Mouse (Mus musculus): ENCODE measurements around the gene Cacna1s. TPM values are rescaled to one million over a fixed set of nuclear protein-coding genes. Genes with fewer than 3 reads are reported as not detected.

The Cacna1s gene
- polyA plus RNA-seq, 1 experiment from 2014 or later = 4.2 TPM

DNA sequence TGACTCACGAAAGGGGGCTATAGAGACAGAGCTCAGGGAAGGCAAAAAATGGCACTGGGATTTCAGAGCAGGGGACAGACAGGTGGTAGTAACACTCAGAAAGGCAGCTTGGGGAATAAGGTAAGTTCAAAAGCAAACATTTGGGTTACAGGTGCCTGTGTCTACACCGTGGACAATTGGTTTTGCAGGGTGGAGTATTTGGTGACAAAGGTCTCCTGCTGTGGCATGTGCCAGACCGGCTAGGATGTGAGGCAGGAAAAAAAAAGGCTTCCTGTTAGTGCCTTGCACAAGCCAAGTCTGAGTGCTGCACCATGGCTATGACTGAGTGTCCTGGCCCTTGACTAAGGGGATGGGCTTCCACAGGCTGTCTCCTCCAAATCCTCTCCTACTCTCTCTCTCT, 6.0 kb downstream of the Cacna1s start:
- Histone ChIP-seq H3K27ac (no peak overlapping the region), H3K9ac (no peak overlapping the region), H3K9me3 (no peaks in the 10 kb centered on the region), H3K4me2 (replicated peaks) (no peak overlapping the region), H3K36me3 (no peaks in the 10 kb centered on the region), H3K4me1 (no peaks in the 10 kb centered on the region), H3K27me3 (peaks cover 4% of the 10 kb centered on the region; the same call in 1 of the 2 replicates), H3K4me3 (no peak overlapping the region)
- ATAC-seq (ENCODE audit: low FRiP score, low read depth) = no peak
- 51% methylated on average over 3 of the region's 3 CpGs for WGBS

DNA sequence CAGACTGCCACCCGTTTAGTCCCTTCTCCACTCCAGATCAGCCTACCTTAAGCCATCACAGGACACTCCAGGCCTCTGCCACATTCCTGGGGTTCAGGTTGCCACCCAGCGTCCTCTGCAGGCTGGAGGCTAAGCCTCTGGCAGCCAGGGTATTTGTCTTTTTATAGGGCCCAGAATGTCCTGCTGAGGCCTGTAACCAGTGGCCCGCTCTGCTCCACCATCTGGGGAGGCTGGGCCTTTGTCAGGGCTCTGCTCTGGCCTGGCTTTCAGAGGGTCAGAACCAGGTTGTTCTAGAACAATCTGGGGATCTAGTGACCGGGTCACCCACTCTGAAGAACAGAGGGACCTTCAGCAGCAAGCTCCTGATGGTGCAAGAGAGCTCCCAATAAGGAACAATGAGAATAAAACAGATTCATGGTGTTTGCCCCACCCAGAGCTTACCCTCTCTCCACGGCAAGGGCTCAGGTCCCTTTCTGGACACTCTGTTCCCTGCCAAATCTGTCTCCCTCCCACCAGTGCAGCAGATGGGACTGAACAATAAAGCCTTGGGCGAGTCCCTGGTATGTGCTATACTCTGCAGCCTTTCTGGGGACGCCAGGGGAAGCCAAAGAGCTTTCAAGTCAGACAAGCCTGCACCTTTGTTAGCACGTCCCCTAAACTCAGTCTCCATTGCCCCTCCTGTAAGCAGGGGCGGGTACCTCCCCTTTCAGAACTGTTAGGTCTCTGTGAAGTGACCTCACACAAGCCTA, 8.7 kb downstream of the Cacna1s start:
- WGBS = 54% methylated on average over 9 of the region's 9 CpGs
- Histone ChIP-seq H3K4me1 (no peaks in the 10 kb centered on the region), H3K27me3 (no peaks in the 10 kb centered on the region), H3K27ac (no peak overlapping the region), H3K36me3 (no peaks in the 10 kb centered on the region), H3K4me2 (replicated peaks) (no peak overlapping the region), H3K9ac (no peak overlapping the region), H3K4me3 (no peak overlapping the region), H3K9me3 (no peaks in the 10 kb centered on the region)
- 0 out of 2 replicates have a peak, but pooled peaks have one; percentile 12 for ATAC-seq (ENCODE audit: low FRiP score, low read depth)

DNA sequence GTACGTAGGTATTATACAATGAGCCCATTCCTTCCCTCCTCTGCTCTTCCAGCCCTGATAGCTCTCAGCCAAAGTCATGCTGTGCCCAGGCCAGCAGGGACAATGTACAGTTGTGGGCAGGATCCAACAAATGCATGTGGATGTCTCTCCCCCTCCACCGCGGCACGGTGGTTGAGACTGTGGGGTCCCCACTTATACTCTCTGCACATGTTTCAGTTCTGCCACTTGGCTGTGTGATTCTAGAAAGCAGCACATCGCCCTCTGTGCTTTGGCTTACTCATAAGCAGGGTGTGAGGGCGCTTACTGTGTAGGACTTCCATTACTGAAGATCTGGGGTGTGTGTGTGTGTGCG, 9.2 kb downstream of the Cacna1s start:
- H3K4me3 ChIP-seq = no peak overlapping the region
- ATAC-seq (ENCODE audit: low FRiP score, low read depth) = 0 out of 2 replicates have a peak, but pooled peaks have one; percentile 7
- no peaks in the 10 kb centered on the region for H3K36me3 ChIP-seq
- H3K27ac ChIP-seq = no peak overlapping the region
- H3K9me3 ChIP-seq = no peaks in the 10 kb centered on the region
- H3K27me3 ChIP-seq = no peaks in the 10 kb centered on the region
- no peaks in the 10 kb centered on the region for H3K4me1 ChIP-seq
- H3K4me2 ChIP-seq (replicated peaks) = no peak overlapping the region
- H3K9ac ChIP-seq = no peak overlapping the region
- 92% methylated on average over 7 of the region's 7 CpGs for WGBS

DNA sequence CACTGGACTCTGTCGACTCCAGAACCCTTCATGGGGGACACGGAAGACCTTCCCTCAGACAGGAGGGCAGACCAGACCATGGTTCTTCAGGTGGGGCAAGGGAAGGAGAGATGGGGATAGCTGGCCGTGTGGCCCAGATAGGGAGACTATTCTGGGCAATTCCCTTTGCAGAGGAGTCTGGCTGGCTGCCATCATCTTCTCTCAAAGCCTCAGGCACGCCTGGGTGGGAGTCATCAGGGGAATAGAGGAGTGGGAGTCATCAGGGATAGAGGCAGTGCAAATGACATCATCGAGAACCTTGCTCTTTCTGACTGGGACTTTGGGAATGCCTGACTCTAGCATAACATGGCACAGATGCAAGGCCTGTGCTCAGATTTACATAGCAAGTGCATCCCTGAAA, 11.4 kb downstream of the Cacna1s start:
- no peak for ATAC-seq (ENCODE audit: low FRiP score, low read depth)
- H3K9ac ChIP-seq = no peak overlapping the region
- no peaks in the 10 kb centered on the region for H3K27me3 ChIP-seq
- no peak overlapping the region for H3K4me3 ChIP-seq
- 73% methylated on average over 5 of the region's 5 CpGs for WGBS
- H3K4me1 ChIP-seq = no peaks in the 10 kb centered on the region
- H3K36me3 ChIP-seq = no peaks in the 10 kb centered on the region
- no peaks in the 10 kb centered on the region for H3K9me3 ChIP-seq
- no peak overlapping the region for H3K4me2 ChIP-seq (replicated peaks)
- no peak overlapping the region for H3K27ac ChIP-seq

DNA sequence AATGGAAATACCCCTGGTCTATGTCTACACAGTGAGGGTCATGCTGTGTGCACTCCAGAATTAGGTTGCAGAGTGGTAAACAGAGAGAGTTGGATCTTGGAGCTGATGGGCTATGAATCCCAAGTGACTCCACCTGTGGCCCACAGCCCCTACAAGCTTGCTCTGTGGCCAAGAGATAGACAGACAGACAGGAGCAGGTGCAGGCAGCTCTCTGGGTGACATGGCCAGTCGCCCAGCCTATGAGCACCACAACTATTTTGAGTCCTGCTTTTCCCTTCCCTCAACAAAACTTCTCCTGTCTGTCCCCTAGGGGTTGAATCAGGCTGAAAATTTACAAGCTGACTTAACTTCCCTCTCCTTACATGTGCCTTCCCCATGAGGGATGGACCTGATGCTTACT, 14.1 kb downstream of the Cacna1s start:
- H3K4me2 ChIP-seq (replicated peaks) = no peak overlapping the region
- H3K27me3 ChIP-seq = no peaks in the 10 kb centered on the region
- no peak overlapping the region for H3K27ac ChIP-seq
- H3K9me3 ChIP-seq = no peaks in the 10 kb centered on the region
- no peak overlapping the region for H3K9ac ChIP-seq
- no peaks in the 10 kb centered on the region for H3K4me1 ChIP-seq
- H3K36me3 ChIP-seq = no peaks in the 10 kb centered on the region
- WGBS = 45% methylated on average over 1 of the region's 1 CpGs
- no peak overlapping the region for H3K4me3 ChIP-seq
- no peak; the same call in 1 of the 2 replicates for ATAC-seq (ENCODE audit: low FRiP score, low read depth)

DNA sequence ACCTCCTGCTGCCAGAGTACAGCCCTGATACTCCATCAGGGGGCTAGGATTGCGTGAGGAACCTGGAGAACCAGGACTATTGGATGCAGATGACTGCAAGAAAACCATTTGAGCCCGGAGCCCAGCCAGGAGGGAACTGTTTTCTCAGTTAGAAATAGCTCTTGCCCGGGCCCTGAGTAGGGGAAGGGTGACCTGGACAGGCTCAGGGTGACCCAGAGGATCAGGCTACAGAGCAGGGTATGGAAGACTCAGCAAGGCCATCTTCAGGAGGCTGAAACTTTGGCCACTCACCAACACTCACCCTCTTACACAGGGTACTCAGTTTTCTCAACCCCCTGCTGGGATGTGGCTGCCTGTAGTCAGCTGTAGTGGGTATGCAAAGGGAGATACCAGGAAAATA, 15.0 kb downstream of the Cacna1s start:
- 59% methylated on average over 3 of the region's 3 CpGs for WGBS
- Histone ChIP-seq H3K4me1 (no peaks in the 10 kb centered on the region), H3K9ac (no peak overlapping the region), H3K27ac (no peak overlapping the region), H3K4me2 (replicated peaks) (no peak overlapping the region), H3K9me3 (no peaks in the 10 kb centered on the region), H3K36me3 (no peaks in the 10 kb centered on the region), H3K4me3 (no peak overlapping the region), H3K27me3 (no peaks in the 10 kb centered on the region)
- ATAC-seq (ENCODE audit: low FRiP score, low read depth) = no peak

DNA sequence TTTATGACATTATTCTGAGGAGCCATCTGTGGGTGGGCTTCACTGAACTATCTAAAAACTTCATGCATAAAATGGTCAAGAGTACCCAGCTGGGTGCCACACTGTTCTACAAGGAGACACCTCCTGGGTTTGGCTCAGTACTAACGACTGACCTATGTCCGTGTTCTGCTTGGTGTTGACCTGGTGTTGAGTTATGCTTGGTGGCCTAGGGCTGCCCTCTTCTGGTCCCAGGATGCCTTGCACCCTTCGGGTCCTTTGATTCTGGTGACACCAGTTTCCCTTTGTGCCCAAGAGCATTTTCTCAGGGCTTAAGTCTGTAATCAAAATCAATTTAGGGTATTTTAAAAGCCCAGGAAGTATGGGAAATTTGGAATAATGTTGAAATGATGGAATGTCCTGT, 23.5 kb downstream of the Cacna1s start:
- ATAC-seq (ENCODE audit: low FRiP score, low read depth) = no peak

DNA sequence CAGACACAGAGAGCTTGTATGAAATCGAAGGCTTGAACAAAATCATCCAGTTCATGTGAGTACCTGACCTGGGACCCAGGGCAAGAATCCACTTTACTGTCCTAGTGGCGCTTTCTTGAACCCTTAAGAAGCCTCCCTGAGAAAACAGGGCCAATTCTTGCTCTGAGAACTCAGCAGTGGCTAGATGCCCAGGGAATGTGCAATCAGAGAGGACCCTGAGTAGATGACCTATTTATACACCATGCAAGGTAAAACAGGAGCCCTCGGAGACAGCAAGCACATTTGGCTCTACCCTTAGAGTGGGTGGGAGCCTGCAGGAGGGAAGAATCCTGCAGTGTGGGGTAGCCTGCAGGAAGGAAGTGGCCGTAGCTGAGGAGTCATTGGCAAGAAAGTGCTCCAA, 25.1 kb downstream of the Cacna1s start:
- no peak overlapping the region for H3K27ac ChIP-seq
- H3K9ac ChIP-seq = no peak overlapping the region
- WGBS = 61% methylated on average over 4 of the region's 4 CpGs
- H3K9me3 ChIP-seq = peaks cover 5% of the 10 kb centered on the region; the same call in 1 of the 2 replicates
- no peaks in the 10 kb centered on the region for H3K4me1 ChIP-seq
- no peak overlapping the region for H3K4me3 ChIP-seq
- H3K4me2 ChIP-seq (replicated peaks) = no peak overlapping the region
- no peaks in the 10 kb centered on the region for H3K36me3 ChIP-seq
- ATAC-seq (ENCODE audit: low FRiP score, low read depth) = no peak
- H3K27me3 ChIP-seq = no peaks in the 10 kb centered on the region

More for the DNA sequence above, 23.5 kb downstream of the Cacna1s start:
- Histone ChIP-seq H3K9ac (no peak overlapping the region), H3K4me1 (no peaks in the 10 kb centered on the region), H3K4me3 (no peak overlapping the region), H3K27me3 (no peaks in the 10 kb centered on the region), H3K9me3 (no peaks in the 10 kb centered on the region), H3K36me3 (no peaks in the 10 kb centered on the region), H3K4me2 (replicated peaks) (no peak overlapping the region), H3K27ac (no peak overlapping the region)
- 6% methylated on average over 3 of the region's 3 CpGs for WGBS

DNA sequence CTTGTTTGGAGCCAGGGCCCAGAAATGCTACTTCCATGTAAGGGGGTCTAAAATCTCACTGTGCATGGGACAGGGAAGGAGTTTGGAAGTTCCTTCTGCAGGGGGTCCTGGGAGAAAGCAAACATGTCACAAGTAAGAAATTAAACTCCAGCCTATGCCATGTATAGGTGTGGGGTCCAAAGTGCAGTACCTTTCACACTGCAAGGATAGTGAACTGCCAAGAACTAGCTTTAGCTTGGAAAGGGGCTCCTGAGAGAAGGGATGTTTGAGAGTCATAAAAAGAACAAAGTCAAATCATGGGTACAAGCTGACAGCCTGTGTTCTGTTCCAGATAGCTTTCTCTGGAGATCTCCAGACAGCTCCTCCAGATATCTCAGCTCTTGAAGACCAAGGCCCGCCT, 28.6 kb downstream of the Cacna1s start:
- WGBS = 87% methylated on average over 1 of the region's 1 CpGs
- Histone ChIP-seq H3K4me2 (replicated peaks) (no peak overlapping the region), H3K9ac (no peak overlapping the region), H3K4me3 (no peak overlapping the region), H3K4me1 (no peaks in the 10 kb centered on the region), H3K36me3 (no peaks in the 10 kb centered on the region), H3K27me3 (no peaks in the 10 kb centered on the region), H3K9me3 (peaks cover 5% of the 10 kb centered on the region; the same call in 1 of the 2 replicates), H3K27ac (no peak overlapping the region)
- ATAC-seq (ENCODE audit: low FRiP score, low read depth) = no peak

DNA sequence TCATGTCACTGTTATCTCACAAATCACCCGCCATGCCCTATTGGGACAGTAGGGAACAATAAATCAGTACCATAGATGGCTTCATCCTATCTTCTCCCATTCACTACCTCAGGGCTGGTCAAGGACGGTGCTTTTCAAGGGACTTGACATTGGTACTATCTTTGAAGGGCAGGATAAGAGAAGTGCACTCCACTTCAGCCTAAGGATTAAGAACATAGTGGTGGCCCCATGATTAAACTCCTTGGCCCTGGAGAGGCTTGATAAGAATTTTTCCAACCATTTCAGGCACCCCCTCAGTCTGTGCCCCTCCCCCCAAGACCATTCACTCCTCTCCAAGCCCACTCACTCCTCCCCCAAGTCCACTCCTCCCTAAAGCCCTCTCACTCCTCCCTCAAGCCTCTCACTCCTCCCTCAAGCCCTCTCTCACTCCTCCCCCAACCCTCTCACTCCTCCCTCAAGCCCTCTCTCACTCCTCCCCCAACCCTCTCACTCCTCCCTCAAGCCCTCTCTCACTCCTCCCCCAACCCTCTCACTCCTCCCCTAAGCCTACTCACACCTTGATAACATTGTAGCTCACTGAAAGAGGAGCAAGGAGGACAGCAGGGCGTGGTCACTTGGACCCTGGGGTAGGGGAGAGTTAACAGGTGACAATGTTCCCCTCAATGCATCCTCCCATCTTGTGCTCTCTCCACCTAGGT, 33.6 kb downstream of the Cacna1s start:
- 80% methylated on average over 3 of the region's 3 CpGs for WGBS
- no peak overlapping the region for H3K4me2 ChIP-seq (replicated peaks)
- H3K9ac ChIP-seq = no peak overlapping the region
- no peaks in the 10 kb centered on the region; the same call in 1 of the 2 replicates for H3K27me3 ChIP-seq
- H3K9me3 ChIP-seq = peaks cover 5% of the 10 kb centered on the region; the same call in 1 of the 2 replicates
- ATAC-seq (ENCODE audit: low FRiP score, low read depth) = no peak
- no peaks in the 10 kb centered on the region for H3K4me1 ChIP-seq
- H3K36me3 ChIP-seq = no peaks in the 10 kb centered on the region
- no peak overlapping the region for H3K4me3 ChIP-seq
- H3K27ac ChIP-seq = no peak overlapping the region

DNA sequence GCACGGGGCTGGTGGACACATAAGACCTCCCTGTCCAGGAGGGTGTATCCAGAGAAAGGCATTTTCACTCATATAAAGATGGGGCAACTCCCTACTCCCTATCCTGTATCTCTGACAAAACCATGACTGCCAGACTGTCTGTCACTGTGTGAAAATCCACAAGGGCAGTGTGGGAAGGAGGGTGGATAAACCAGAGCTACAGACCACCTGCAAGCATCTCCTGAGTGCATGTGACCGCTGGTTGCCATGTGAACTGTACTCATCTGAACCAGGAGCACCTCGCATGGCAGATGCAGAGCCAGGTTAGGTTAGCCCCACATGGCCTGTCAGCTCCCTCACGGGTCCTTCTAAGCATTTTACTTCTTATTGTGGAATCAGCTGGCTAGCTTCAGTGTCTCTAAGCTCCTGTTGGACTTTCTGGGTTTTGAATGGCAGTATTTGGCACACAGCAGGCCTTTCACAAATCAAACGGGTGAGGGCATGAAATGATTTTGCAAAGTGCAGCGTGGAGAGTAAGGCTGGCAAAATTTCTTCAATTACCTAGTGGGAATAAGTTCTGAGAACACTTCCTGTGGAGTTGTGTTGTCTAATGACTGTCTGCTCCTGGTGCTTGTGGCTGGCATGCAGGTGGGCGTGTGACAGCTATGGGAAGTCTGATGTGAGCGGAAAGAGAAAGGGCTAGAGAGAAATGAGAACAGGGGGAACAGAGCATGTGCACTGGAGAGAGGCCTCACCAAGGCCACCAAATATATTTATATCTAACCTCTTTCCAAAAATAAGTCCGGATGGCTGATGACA, 37.0 kb downstream of the Cacna1s start:
- Histone ChIP-seq H3K27ac (no peak overlapping the region), H3K9ac (no peak overlapping the region), H3K9me3 (no peaks in the 10 kb centered on the region), H3K36me3 (no peaks in the 10 kb centered on the region), H3K4me1 (no peaks in the 10 kb centered on the region), H3K27me3 (no peaks in the 10 kb centered on the region; the same call in 1 of the 2 replicates), H3K4me2 (replicated peaks) (no peak overlapping the region), H3K4me3 (no peak overlapping the region)
- 74% methylated on average over 9 of the region's 9 CpGs for WGBS
- no peak for ATAC-seq (ENCODE audit: low FRiP score, low read depth)

DNA sequence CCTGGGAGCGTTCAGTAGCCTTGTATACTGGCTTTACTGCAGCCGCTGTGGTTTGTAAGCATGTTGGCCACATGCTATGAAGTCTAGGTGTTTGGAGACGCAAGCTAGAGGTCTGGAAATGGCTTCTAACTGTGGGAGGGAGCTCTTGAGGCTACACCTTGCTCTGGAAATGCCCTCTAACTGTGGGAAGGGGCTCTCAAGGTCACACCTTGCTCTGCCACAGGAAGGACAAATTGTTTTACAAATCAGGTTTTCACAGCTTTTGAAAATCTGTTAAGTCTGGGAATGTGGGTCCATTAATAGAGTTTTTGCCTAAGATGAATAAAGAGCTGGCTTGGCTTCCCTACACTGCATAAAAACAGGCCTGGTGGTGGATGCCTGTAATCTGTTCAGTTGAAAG, 41.2 kb downstream of the Cacna1s start:
- Histone ChIP-seq H3K4me3 (no peak overlapping the region), H3K36me3 (no peaks in the 10 kb centered on the region), H3K27ac (no peak overlapping the region), H3K4me1 (no peaks in the 10 kb centered on the region), H3K27me3 (no peaks in the 10 kb centered on the region), H3K9me3 (no peaks in the 10 kb centered on the region), H3K4me2 (replicated peaks) (no peak overlapping the region), H3K9ac (no peak overlapping the region)
- ATAC-seq (ENCODE audit: low FRiP score, low read depth) = no peak
- 70% methylated on average over 3 of the region's 3 CpGs for WGBS

All from limb, embryonic 13.5 days (tissue).